Comparison of ENCODE assay signal across 8 mouse cellular contexts in the genomic region with DNA sequence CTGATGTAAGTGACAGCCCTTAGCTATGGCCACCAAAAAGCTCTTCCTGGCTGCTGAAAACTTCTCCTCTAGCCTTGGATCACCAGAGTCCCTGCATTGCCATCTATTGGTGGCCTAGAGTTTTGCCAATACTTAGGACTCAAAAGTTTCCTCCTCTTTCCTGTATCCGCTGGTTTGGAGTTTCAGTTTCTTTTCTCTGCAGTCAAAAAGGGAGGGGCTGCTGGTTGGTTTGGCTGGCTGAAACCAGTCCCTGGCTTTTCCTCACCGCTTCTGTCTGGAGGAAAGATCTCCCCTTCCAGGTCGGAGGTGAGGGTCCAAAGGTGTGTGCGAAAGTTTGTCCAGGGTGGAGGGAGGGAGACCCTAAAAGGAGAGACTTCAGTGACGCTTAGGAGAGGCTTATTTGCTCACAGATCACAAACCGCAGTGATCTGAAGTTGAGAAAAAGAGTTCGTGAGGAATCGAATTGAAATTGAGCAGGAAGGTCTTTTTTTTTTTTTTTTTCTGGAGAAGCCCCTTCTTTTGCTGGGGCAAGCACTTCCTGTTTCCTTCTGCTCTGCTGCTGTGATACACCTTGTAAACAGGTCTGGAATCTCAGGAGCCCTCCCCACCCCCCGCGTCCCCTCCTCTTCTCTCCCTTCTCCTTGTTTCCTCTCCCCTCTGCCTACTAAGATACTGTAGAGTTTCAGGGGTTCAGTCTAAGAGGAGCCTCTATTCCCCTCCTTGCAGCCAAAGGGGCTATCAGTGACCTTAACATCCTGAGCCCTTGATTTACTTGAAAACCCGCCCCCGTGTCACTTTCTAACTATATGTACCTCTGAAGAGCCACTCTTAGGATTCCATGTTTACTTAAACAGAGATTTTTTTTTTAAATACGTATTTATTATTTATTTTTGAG. TPM values are rescaled to one million over a fixed set of nuclear protein-coding genes. Genes with fewer than 3 reads are reported as not detected.
DNase-seq lines count a peak whose midpoint lies in the region; ATAC-seq and TF ChIP-seq lines count a peak whose summit lies in the region.

A gene (plus strand): TSS at position 171 of the 895 bp plus-strand sequence.

- peak; percentile 57 for DNase-seq in adrenal gland, adult 8-10 months
- DNase-seq in kidney, postnatal 10 days, result peak; percentile 71
- peak; percentile 86 for DNase-seq in lung, embryonic 14.5 days
- peak; percentile 82 for DNase-seq in thymus, postnatal 0 days (ENCODE audit: low spot score)

- H3K9me3 ChIP-seq in heart, embryonic 16.5 days (replicated peaks; ENCODE audit: control insufficient read depth, low read length), result no peaks in the 10 kb centered on the region
- H3K9me3 ChIP-seq in lung, embryonic 14.5 days (ENCODE audit: low read depth, low read length), result no peaks in the 10 kb centered on the region
- no peaks in the 10 kb centered on the region for H3K9me3 ChIP-seq in neural tube, embryonic 14.5 days (ENCODE audit: control insufficient read depth, low read length)

- peak within 1 kb of the TSS; percentile 61 for H3K4me2 ChIP-seq in heart, embryonic 16.5 days (ENCODE audit: low read depth, low read length)
- peak within 1 kb of the TSS; percentile 67 for H3K4me2 ChIP-seq in lung, embryonic 14.5 days
- H3K4me2 ChIP-seq in neural tube, embryonic 14.5 days (ENCODE audit: low read depth, low read length), result peak within 1 kb of the TSS; percentile 33

- peak within 1 kb of the TSS; percentile 61; the same call in 1 of the 2 replicates for H3K27ac ChIP-seq in heart, embryonic 16.5 days (ENCODE audit: low read length)
- H3K27ac ChIP-seq in lung, embryonic 14.5 days (ENCODE audit: low read depth), result peak within 1 kb of the TSS; percentile 63; the same call in 1 of the 2 replicates
- H3K27ac ChIP-seq in neural tube, embryonic 14.5 days (ENCODE audit: low read depth, low read length), result no peak within 1 kb of the TSS

- H3K4me3 ChIP-seq in heart, embryonic 16.5 days (ENCODE audit: low read length), result peak within 1 kb of the TSS; percentile 67
- peak within 1 kb of the TSS; percentile 45 for H3K4me3 ChIP-seq in lung, embryonic 14.5 days (ENCODE audit: low read depth, low read length)
- H3K4me3 ChIP-seq in neural tube, embryonic 14.5 days (ENCODE audit: low read depth, low read length), result peak within 1 kb of the TSS; percentile 25

- H3K36me3 ChIP-seq in heart, embryonic 16.5 days (ENCODE audit: control insufficient read depth, insufficient read depth), result no peaks in the 10 kb centered on the region
- H3K36me3 ChIP-seq in lung, embryonic 14.5 days (ENCODE audit: insufficient read depth), result no peaks in the 10 kb centered on the region
- no peaks in the 10 kb centered on the region for H3K36me3 ChIP-seq in neural tube, embryonic 14.5 days (ENCODE audit: control insufficient read depth, insufficient read depth, low read length)

- peak within 1 kb of the TSS; percentile 76 for H3K9ac ChIP-seq in heart, embryonic 16.5 days (ENCODE audit: low read length)
- peak within 1 kb of the TSS; percentile 65 for H3K9ac ChIP-seq in lung, embryonic 14.5 days
- no peak within 1 kb of the TSS for H3K9ac ChIP-seq in neural tube, embryonic 14.5 days (replicated peaks; ENCODE audit: low read depth, low read length)

- ATAC-seq in CD4-positive, CD25-positive, alpha-beta regulatory T cell, adult 4 months, result peak; percentile 97
- ATAC-seq in erythroid progenitor cell, adult 5-6 weeks (replicated peaks; ENCODE audit: low FRiP score, poor library complexity, severe bottlenecking), result peak; percentile 92
- peak; percentile 73 for ATAC-seq in heart, embryonic 16.5 days (replicated peaks; ENCODE audit: extremely low read depth, insufficient read depth, low FRiP score)
- ATAC-seq in lung, embryonic 14.5 days (ENCODE audit: insufficient read depth), result peak; percentile 91
- ATAC-seq in neural tube, embryonic 14.5 days (ENCODE audit: low read depth), result peak; percentile 44; the same call in 1 of the 2 replicates

- TF ChIP-seq CTCF in lung, embryonic 14.5 days (IDR thresholded peaks at IDR 0.05; ENCODE audit: low read depth), result peak; percentile 69

- WGBS in heart, embryonic 16.5 days, result 4% methylated on average over 13 of the region's 13 CpGs
- WGBS in lung, embryonic 14.5 days, result 3% methylated on average over 13 of the region's 13 CpGs
- WGBS in neural tube, embryonic 14.5 days, result 9% methylated on average over 13 of the region's 13 CpGs

- H3K27me3 ChIP-seq in heart, embryonic 16.5 days (ENCODE audit: control insufficient read depth, insufficient read depth, low read length), result no peaks in the 10 kb centered on the region
- H3K27me3 ChIP-seq in lung, embryonic 14.5 days (ENCODE audit: insufficient read depth, low read length), result no peaks in the 10 kb centered on the region
- H3K27me3 ChIP-seq in neural tube, embryonic 14.5 days (ENCODE audit: control insufficient read depth, insufficient read depth, low read length), result no peaks in the 10 kb centered on the region

- no peaks in the 10 kb centered on the region for H3K4me1 ChIP-seq in heart, embryonic 16.5 days (ENCODE audit: control insufficient read depth, insufficient read depth, low read length)
- H3K4me1 ChIP-seq in lung, embryonic 14.5 days (ENCODE audit: insufficient read depth), result no peaks in the 10 kb centered on the region
- H3K4me1 ChIP-seq in neural tube, embryonic 14.5 days (ENCODE audit: control insufficient read depth, insufficient read depth, low read length), result no peaks in the 10 kb centered on the region

RNA-seq across cellular contexts. Expression of the gene that starts here (rescaled TPM):
- polyA plus RNA-seq in CD4-positive, CD25-positive, alpha-beta regulatory T cell, adult 4 months (2017; shearing (Covaris generic)), result 10 to 100 TPM; 71.3 to 83.9 TPM
- 10 to 100 TPM in 3 of 4 experiments, 1 to 10 TPM in 1; 8.2 to 11.6 (median 11.0) TPM for total RNA-seq in adrenal gland, adult 8-10 months (2022)
- 9.0 and 11.7 TPM in 2 replicates for total RNA-seq in erythroid progenitor cell, adult 5-6 weeks (2015; ENCODE audit: low replicate concordance)
- total RNA-seq in erythroid progenitor cell, adult 5-6 weeks (2017; ENCODE audit: low replicate concordance), result 7.6 and 13.5 TPM in 2 replicates
- 3.0 and 4.3 TPM in 2 replicates for polyA plus RNA-seq in heart, embryonic 16.5 days (2015; fragmentation: Nextera tagmentation; extraction: Ambion mirVana)
- 1.4 and 1.6 TPM in 2 replicates for polyA plus RNA-seq in lung, embryonic 14.5 days (2014; fragmentation: Nextera tagmentation; extraction: Ambion mirVana)
- 0.60 and 0.73 TPM in 2 replicates for polyA plus RNA-seq in neural tube, embryonic 14.5 days (2014; fragmentation: Nextera tagmentation; extraction: Ambion mirVana)
- polyA plus RNA-seq in thymus, postnatal 0 days (2015; fragmentation: Nextera tagmentation; extraction: Ambion mirVana), result 10.4 and 12.0 TPM in 2 replicates

Comparison
In these comparisons a context has a peak if more than half of its experiments do, and no peak if none do; other contexts are left out.
1. Peak in ATAC-seq, H3K4me3 ChIP-seq and H3K4me2 ChIP-seq in neural tube, embryonic 14.5 days; RNA of the gene not detected or under 1 TPM.
2. ATAC-seq: peak in every context shown above with its lines; median percentile 97 in CD4-positive, CD25-positive, alpha-beta regulatory T cell, adult 4 months; 92 in erythroid progenitor cell, adult 5-6 weeks; 91 in lung, embryonic 14.5 days; 73 in heart, embryonic 16.5 days; 44 in neural tube, embryonic 14.5 days.